Mouse (Mus musculus) lung, embryonic 14.5 days (tissue): ENCODE results near the gene Pias4. TPM values are rescaled to one million over a fixed set of nuclear protein-coding genes. Genes with fewer than 3 reads are reported as not detected.

Experiments
- ATAC-seq: fragments of 200-750 bp; cut with Nextera tagmentation; 2 replicates; pipeline ENCODE4 v1.8.0; 2017; ENCODE audit warnings: mild to moderate bottlenecking, moderate TSS enrichment, moderate library complexity; ENCODE audit not compliant: insufficient read depth
- DNase-seq: peaks from one replicate; pipeline ENCODE4 v3.0.0-alpha.2; 2015
- H3K27ac ChIP-seq: fragments of 300-500 bp; sonication (generic); 2 replicates; pipeline ENCODE4 v1.5.1; 2014; ENCODE audit warnings: low read depth, mild to moderate bottlenecking, moderate library complexity
- H3K27me3 ChIP-seq: fragments of 300-500 bp; sonication (generic); 2 replicates; pipeline ENCODE4 v1.6.1; 2014; ENCODE audit warnings: low read length, control low read depth; ENCODE audit not compliant: insufficient read depth
- H3K36me3 ChIP-seq: fragments of 300-500 bp; sonication (generic); 2 replicates; pipeline ENCODE4 v1.6.1; 2014; ENCODE audit warnings: control low read depth; ENCODE audit not compliant: insufficient read depth
- H3K4me1 ChIP-seq: fragments of 300-500 bp; sonication (generic); 2 replicates; pipeline ENCODE4 v1.6.1; 2014; ENCODE audit warnings: antibody characterized with exemption, control low read depth; ENCODE audit not compliant: insufficient read depth
- H3K4me2 ChIP-seq: fragments of 300-500 bp; sonication (generic); 2 replicates; pipeline ENCODE4 v1.6.1; 2014; ENCODE audit warnings: mild to moderate bottlenecking
- H3K4me3 ChIP-seq: fragments of 300-500 bp; sonication (generic); 2 replicates; pipeline ENCODE4 v1.5.1; 2014; ENCODE audit warnings: low read depth, low read length
- H3K9ac ChIP-seq: fragments of 300-500 bp; sonication (generic); 2 replicates; pipeline ENCODE4 v1.6.1; 2014
- H3K9me3 ChIP-seq: fragments of 300-500 bp; sonication (generic); 2 replicates; pipeline ENCODE4 v1.6.1; 2016; ENCODE audit warnings: low read depth, low read length, control low read depth
- CTCF ChIP-seq: IDR thresholded peaks from 2 replicates; pipeline ENCODE4 v1.5.1; 2016; ENCODE audit warnings: antibody characterized with exemption, low read depth
- WGBS: fragments of 180-500 bp; shearing (Covaris S2); extraction: QIAGEN DNeasy Blood & Tissue Kit; methylation state at CpG from one replicate; pipeline ENCODE4 v1.1.7; 2014; 5-methylcytosine and 5-hydroxymethylcytosine counted together
- polyA plus RNA-seq: library from polyadenylated mRNA; unstranded; fragments of >200 nt; fragmentation: Nextera tagmentation; extraction: Ambion mirVana; gene quantifications from 2 replicates; pipeline ENCODE4 v1.2.1, GENCODE M21; 2014

Pias4 gene
- polyA plus RNA-seq, 1 experiment from 2014 or later, result 47.9 TPM

- ATAC-seq (peak; percentile 51), DNase-seq (peak; percentile 89)
- Histone ChIP-seq H3K4me2 (peak overlapping the region; percentile 73), H3K4me3 (peak overlapping the region; percentile 94), H3K4me1 (peaks cover 8% of the 10 kb centered on the region; the same call in 1 of the 2 replicates), H3K27ac (peak overlapping the region; percentile 77), H3K9me3 (no peaks in the 10 kb centered on the region), H3K36me3 (peaks cover 6% of the 10 kb centered on the region), H3K9ac (peak overlapping the region; percentile 49), H3K27me3 (no peaks in the 10 kb centered on the region)
- TF ChIP-seq CTCF, result no peak
- WGBS, result 2% methylated on average over 29 of the region's 29 CpGs
Measured at GRCm38 (mm10) chr10:81168521-81169244, 960 bp upstream of the Pias4 start.

DNA sequence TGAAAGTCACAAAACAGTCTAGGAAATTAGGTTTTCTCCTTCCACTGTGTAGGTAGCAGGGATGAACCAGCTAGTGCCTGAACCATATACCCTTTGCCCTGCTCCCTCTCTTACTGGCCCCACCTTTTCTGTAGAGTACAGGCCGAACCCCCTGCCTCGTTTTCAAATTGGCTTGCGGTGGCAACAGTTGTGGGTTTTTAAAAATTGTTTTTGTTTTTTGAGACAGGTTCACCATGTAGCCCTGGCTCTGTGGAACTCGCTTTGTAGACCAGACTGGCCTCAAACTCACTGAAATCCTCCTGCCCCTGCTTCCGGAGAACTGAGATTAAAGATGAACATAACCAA, 336 bp upstream of the Pias4 start:
- whole genome bisulfite sequencing, result 10% methylated on average over 5 of the region's 5 CpGs
- H3K27ac ChIP-seq, result peak overlapping the region; percentile 77
- peak overlapping the region; percentile 49 for H3K9ac ChIP-seq
- no peak for TF ChIP-seq CTCF
- peaks cover 12% of the 10 kb centered on the region for H3K36me3 ChIP-seq
- ATAC-seq, result peak; percentile 57
- peaks cover 8% of the 10 kb centered on the region; the same call in 1 of the 2 replicates for H3K4me1 ChIP-seq
- DNase-seq, result no peak
- peak overlapping the region; percentile 94 for H3K4me3 ChIP-seq
- no peaks in the 10 kb centered on the region for H3K27me3 ChIP-seq
- H3K9me3 ChIP-seq, result no peaks in the 10 kb centered on the region
- H3K4me2 ChIP-seq, result peak overlapping the region; percentile 73

DNA sequence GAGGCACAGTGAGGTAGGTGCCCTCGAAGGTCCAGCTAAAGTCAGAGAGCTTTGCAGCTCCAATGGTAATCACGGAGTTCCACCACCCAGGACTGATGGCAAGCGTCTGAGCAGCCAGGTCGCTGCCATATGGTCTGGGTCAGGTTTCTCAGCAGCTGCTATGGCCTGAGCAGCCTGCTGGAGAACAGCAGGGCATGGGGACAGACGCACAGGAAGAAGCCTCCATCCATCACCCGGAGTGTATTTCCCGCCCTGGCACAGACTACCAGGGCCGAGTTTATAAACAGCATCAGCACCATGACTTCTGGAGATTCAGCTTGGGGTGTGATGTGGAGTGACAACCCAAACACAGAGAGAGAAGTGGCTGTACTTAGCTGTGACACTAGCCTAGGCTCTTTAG, 2.6 kb downstream of the Pias4 start:
- H3K9me3 ChIP-seq, result no peaks in the 10 kb centered on the region
- no peaks in the 10 kb centered on the region for H3K27me3 ChIP-seq
- peaks cover 8% of the 10 kb centered on the region; the same call in 1 of the 2 replicates for H3K4me1 ChIP-seq
- DNase-seq (no peak), ATAC-seq (no peak)
- peaks cover 41% of the 10 kb centered on the region for H3K36me3 ChIP-seq
- 55% methylated on average over 8 of the region's 8 CpGs for WGBS
- no peak overlapping the region for H3K27ac ChIP-seq
- H3K4me2 ChIP-seq, result no peak overlapping the region
- H3K9ac ChIP-seq, result no peak overlapping the region
- no peak for TF ChIP-seq CTCF
- no peak overlapping the region for H3K4me3 ChIP-seq

- DNase-seq (no peak), ATAC-seq (no peak)
- WGBS, result 63% methylated on average over 2 of the region's 2 CpGs
- peaks cover 66% of the 10 kb centered on the region for H3K36me3 ChIP-seq
- H3K27me3 ChIP-seq, result no peaks in the 10 kb centered on the region
- H3K9me3 ChIP-seq, result no peaks in the 10 kb centered on the region
- no peak for TF ChIP-seq CTCF
- H3K27ac ChIP-seq, result no peak overlapping the region
- H3K4me2 ChIP-seq, result no peak overlapping the region
- H3K4me3 ChIP-seq, result no peak overlapping the region
- H3K9ac ChIP-seq, result no peak overlapping the region
- H3K4me1 ChIP-seq, result no peaks in the 10 kb centered on the region
Measured at GRCm38 (mm10) chr10:81162318-81162652, 5.4 kb downstream of the Pias4 start.

DNA sequence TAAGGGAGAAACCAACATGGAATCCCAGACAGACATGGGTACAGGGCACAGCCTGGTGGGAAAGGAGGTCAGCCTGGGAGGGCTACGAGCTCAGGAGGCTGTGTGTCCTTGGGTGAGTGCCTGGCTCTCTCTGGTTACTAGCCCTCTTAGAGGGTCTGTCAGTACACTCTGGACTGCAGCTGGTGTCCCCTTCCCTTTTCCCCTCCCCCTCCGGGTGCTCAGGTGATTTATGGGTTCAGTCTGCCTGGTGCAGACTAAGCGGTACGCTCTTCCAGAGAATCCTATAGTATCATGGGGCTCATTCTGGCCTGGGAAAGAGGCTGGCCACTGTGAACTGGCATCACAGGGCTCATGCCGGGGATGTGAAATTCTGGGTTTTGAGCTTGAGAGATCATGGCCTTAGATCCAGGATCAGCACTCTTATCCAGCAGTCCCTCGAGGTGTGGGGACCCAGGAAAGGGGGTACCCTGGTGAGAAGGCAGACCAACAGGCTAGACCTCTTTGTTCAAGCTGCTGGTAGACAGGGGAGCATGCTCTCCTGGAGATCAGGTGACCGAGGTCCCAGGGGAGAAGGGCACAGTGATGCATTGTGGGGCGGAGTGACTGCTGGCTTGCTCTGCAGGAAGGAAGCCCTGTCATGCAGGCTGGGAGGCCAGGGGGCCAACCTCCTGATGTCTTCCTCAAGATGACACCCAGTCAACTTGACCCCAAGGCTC, 6.0 kb downstream of the Pias4 start:
- DNase-seq (no peak), ATAC-seq (no peak)
- H3K4me3 ChIP-seq, result no peak overlapping the region
- no peak overlapping the region for H3K4me2 ChIP-seq
- no peak overlapping the region for H3K27ac ChIP-seq
- no peaks in the 10 kb centered on the region for H3K4me1 ChIP-seq
- TF ChIP-seq CTCF, result no peak
- no peaks in the 10 kb centered on the region for H3K27me3 ChIP-seq
- 76% methylated on average over 8 of the region's 8 CpGs for WGBS
- H3K36me3 ChIP-seq, result peaks cover 71% of the 10 kb centered on the region
- H3K9ac ChIP-seq, result no peak overlapping the region
- no peaks in the 10 kb centered on the region for H3K9me3 ChIP-seq

DNA sequence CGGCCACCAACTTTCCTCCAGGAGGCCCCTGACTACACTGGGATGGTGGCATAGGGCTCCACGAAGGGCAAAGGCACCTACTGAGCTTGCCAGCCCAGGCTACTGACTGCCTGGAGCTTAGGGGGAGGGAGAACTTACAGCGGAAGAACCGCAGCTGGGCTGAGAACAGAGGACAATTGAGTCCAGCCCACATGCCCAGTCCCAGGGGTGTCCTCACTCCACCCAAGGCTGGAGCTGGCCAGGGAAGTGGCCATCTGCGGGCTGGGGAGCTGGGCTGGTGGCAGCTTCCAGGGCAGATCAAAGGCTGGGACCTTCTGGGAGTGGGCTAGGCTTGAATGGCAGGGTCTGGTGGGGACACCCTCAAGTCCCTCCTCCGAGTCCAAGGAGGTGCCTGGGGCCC, 13.0 kb downstream of the Pias4 start:
- DNase-seq (no peak), ATAC-seq (no peak)
- Histone ChIP-seq H3K36me3 (peaks cover 92% of the 10 kb centered on the region), H3K4me3 (no peak overlapping the region), H3K27ac (no peak overlapping the region), H3K4me2 (no peak overlapping the region), H3K9me3 (no peaks in the 10 kb centered on the region), H3K27me3 (no peaks in the 10 kb centered on the region), H3K4me1 (no peaks in the 10 kb centered on the region), H3K9ac (no peak overlapping the region)
- 86% methylated on average over 6 of the region's 6 CpGs for WGBS
- no peak for TF ChIP-seq CTCF

DNA sequence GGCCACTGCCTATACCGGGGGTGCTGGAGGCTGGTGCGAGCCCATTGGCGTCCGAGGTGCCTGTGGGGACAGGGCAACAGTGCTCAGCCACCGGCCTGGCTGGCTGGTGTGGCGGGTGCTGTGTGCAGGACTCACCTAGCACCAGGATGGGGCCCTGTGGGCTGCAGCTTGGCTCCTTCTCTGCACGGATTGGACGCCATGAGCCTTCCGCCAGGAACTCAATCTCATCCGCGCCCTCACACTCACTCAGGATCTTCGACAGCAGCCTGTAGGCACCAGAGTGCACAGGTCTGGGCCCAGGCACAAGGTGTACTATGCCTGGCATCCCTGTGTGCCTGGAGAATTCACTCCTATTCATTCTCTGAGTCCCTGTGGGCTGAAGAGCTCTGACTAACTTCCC, 13.4 kb downstream of the Pias4 start:
- no peak for ATAC-seq
- no peaks in the 10 kb centered on the region for H3K4me1 ChIP-seq
- H3K27me3 ChIP-seq, result no peaks in the 10 kb centered on the region
- H3K36me3 ChIP-seq, result peaks cover 94% of the 10 kb centered on the region
- no peak for TF ChIP-seq CTCF
- H3K4me2 ChIP-seq, result no peak overlapping the region
- no peak overlapping the region for H3K9ac ChIP-seq
- H3K4me3 ChIP-seq, result no peak overlapping the region
- no peaks in the 10 kb centered on the region for H3K9me3 ChIP-seq
- no peak overlapping the region for H3K27ac ChIP-seq
- no peak for DNase-seq
- WGBS, result 88% methylated on average over 12 of the region's 12 CpGs
